Mouse (Mus musculus): ENCODE measurements around the gene Prss30. TPM values are rescaled to one million over a fixed set of nuclear protein-coding genes. Genes with fewer than 3 reads are reported as not detected.

Prss30 gene
- polyA plus RNA-seq (2014; fragmentation: Nextera tagmentation; extraction: Ambion mirVana), result not detected in 2 replicates

GRCm38 (mm10) chr17:23980297-23980909 is at the start of gene Prss30:
Prss30 (minus strand) TSS chr17:23980566.
- peaks cover 4% of the 10 kb centered on the region; the same call in 1 of the 2 replicates for H3K4me1 ChIP-seq (ENCODE audit: control insufficient read depth, insufficient read depth, low read length)
- H3K36me3 ChIP-seq (ENCODE audit: control insufficient read depth, insufficient read depth, low read length), result no peaks in the 10 kb centered on the region
- no peak within 1 kb of the TSS for H3K9ac ChIP-seq (replicated peaks; ENCODE audit: low read depth, low read length)
- H3K4me2 ChIP-seq (replicated peaks; ENCODE audit: low read depth, low read length), result no peak within 1 kb of the TSS
- no peak within 1 kb of the TSS for H3K4me3 ChIP-seq (ENCODE audit: low read depth, low read length)
- ATAC-seq (ENCODE audit: insufficient number of reproducible peaks, insufficient read depth, low FRiP score, low read depth), result no peak
- no peaks in the 10 kb centered on the region for H3K27me3 ChIP-seq (ENCODE audit: control insufficient read depth, insufficient read depth, low read length)
- H3K27ac ChIP-seq (ENCODE audit: low read length), result no peak within 1 kb of the TSS
- H3K9me3 ChIP-seq (ENCODE audit: control insufficient read depth, low read depth, low read length), result no peaks in the 10 kb centered on the region
- WGBS, result 54% methylated on average over 10 of the region's 10 CpGs

GRCm38 (mm10) chr17:24029477-24029876 is 49.1 kb upstream of the Prss30 start:
- no peak overlapping the region for H3K4me2 ChIP-seq (replicated peaks; ENCODE audit: low read depth, low read length)
- H3K4me1 ChIP-seq (ENCODE audit: control insufficient read depth, insufficient read depth, low read length), result no peaks in the 10 kb centered on the region
- no peak overlapping the region for H3K27ac ChIP-seq (ENCODE audit: low read length)
- H3K36me3 ChIP-seq (ENCODE audit: control insufficient read depth, insufficient read depth, low read length), result no peaks in the 10 kb centered on the region
- no peak overlapping the region for H3K9ac ChIP-seq (replicated peaks; ENCODE audit: low read depth, low read length)
- 72% methylated on average over 7 of the region's 7 CpGs for WGBS
- no peak overlapping the region for H3K4me3 ChIP-seq (ENCODE audit: low read depth, low read length)
- ATAC-seq (ENCODE audit: insufficient number of reproducible peaks, insufficient read depth, low FRiP score, low read depth), result no peak
- no peaks in the 10 kb centered on the region for H3K9me3 ChIP-seq (ENCODE audit: control insufficient read depth, low read depth, low read length)
- H3K27me3 ChIP-seq (ENCODE audit: control insufficient read depth, insufficient read depth, low read length), result no peaks in the 10 kb centered on the region

DNA sequence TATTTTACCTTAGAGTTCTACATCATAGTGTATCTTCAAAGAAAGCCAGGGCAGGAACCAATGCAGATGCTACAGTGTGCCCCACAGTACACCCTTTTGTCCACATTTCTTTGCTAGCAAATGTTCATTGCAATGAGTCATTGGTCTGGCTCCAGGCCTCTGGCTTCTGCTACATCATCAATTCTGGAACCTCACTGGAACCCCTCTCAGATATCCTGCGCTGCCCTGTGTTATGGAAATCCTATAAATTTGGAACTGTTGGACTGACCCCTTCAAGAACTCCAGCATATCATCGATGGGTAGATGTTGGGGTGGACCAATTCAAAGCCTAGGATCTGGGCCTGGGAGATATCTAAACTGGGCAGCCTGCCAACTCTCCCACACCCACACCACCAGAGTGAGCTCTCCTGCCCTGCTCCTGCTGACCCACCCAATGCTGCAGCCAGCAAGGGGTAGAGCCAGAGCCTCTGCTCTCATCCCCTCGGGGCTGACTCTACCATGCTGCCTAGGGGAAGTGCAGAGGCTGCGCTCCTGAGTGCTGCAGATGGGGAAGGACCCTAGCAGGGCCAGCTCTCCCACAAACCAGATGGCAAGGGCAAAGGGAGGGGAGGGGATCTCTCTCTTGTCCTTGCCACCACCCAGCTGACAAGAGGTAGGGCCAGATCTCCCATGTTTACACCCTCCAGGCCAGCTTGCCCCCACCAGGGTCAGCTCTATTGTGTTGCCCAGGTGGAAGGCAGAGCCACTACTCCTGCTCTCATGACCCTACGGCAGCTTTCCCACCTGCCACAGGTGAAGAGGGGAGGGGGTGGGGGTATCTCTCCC is 41.2 kb upstream of the Prss30 start:
- no peaks in the 10 kb centered on the region for H3K27me3 ChIP-seq (ENCODE audit: control insufficient read depth, insufficient read depth, low read length)
- peak overlapping the region; percentile 4; the same call in 1 of the 2 replicates for H3K4me2 ChIP-seq (replicated peaks; ENCODE audit: low read depth, low read length)
- no peaks in the 10 kb centered on the region for H3K36me3 ChIP-seq (ENCODE audit: control insufficient read depth, insufficient read depth, low read length)
- no peak overlapping the region for H3K9ac ChIP-seq (replicated peaks; ENCODE audit: low read depth, low read length)
- H3K4me1 ChIP-seq (ENCODE audit: control insufficient read depth, insufficient read depth, low read length), result peaks cover 14% of the 10 kb centered on the region
- H3K27ac ChIP-seq (ENCODE audit: low read length), result peak overlapping the region; percentile 96
- peak; percentile 81; the same call in 1 of the 2 replicates for ATAC-seq (ENCODE audit: insufficient number of reproducible peaks, insufficient read depth, low FRiP score, low read depth)
- WGBS, result 42% methylated on average over 5 of the region's 5 CpGs
- H3K4me3 ChIP-seq (ENCODE audit: low read depth, low read length), result no peak overlapping the region
- no peaks in the 10 kb centered on the region for H3K9me3 ChIP-seq (ENCODE audit: control insufficient read depth, low read depth, low read length)

DNA sequence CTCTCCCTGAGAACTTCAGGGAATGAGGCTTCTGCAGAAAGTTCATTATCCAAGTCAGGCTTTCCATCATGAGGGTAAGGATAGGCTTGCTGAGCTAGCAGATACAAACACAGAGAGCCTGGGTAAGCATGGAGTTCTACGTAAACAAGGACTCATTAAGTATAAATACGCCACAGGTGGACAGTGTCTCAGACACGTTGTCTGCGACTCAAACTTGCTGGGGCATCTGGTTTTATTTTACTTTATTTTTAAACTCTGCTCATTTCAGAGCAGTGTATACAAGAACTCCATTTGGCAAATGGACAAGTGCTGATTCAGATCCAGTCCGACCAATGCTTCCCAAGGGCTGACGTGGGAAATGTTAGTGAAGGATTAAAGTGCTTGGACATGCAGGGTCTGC is 40.3 kb upstream of the Prss30 start:
- H3K4me3 ChIP-seq (ENCODE audit: low read depth, low read length), result no peak overlapping the region
- no peaks in the 10 kb centered on the region for H3K27me3 ChIP-seq (ENCODE audit: control insufficient read depth, insufficient read depth, low read length)
- H3K36me3 ChIP-seq (ENCODE audit: control insufficient read depth, insufficient read depth, low read length), result no peaks in the 10 kb centered on the region
- no peaks in the 10 kb centered on the region for H3K9me3 ChIP-seq (ENCODE audit: control insufficient read depth, low read depth, low read length)
- WGBS, result 28% methylated on average over 6 of the region's 6 CpGs
- H3K9ac ChIP-seq (replicated peaks; ENCODE audit: low read depth, low read length), result no peak overlapping the region
- peak; percentile 87; the same call in 1 of the 2 replicates for ATAC-seq (ENCODE audit: insufficient number of reproducible peaks, insufficient read depth, low FRiP score, low read depth)
- no peak overlapping the region for H3K4me2 ChIP-seq (replicated peaks; ENCODE audit: low read depth, low read length)
- H3K4me1 ChIP-seq (ENCODE audit: control insufficient read depth, insufficient read depth, low read length), result peaks cover 14% of the 10 kb centered on the region
- peak overlapping the region; percentile 96 for H3K27ac ChIP-seq (ENCODE audit: low read length)

- Histone ChIP-seq H3K27ac (ENCODE audit: low read length) (no peak overlapping the region), H3K9ac (replicated peaks; ENCODE audit: low read depth, low read length) (no peak overlapping the region), H3K36me3 (ENCODE audit: control insufficient read depth, insufficient read depth, low read length) (no peaks in the 10 kb centered on the region), H3K27me3 (ENCODE audit: control insufficient read depth, insufficient read depth, low read length) (no peaks in the 10 kb centered on the region), H3K4me3 (ENCODE audit: low read depth, low read length) (no peak overlapping the region), H3K4me2 (replicated peaks; ENCODE audit: low read depth, low read length) (no peak overlapping the region), H3K4me1 (ENCODE audit: control insufficient read depth, insufficient read depth, low read length) (no peaks in the 10 kb centered on the region), H3K9me3 (ENCODE audit: control insufficient read depth, low read depth, low read length) (no peaks in the 10 kb centered on the region)
- no peak for ATAC-seq (ENCODE audit: insufficient number of reproducible peaks, insufficient read depth, low FRiP score, low read depth)
- WGBS, result 42% methylated on average over 14 of the region's 14 CpGs
Observed at GRCm38 (mm10) chr17:24015727-24016126, 35.4 kb upstream of the Prss30 start.

DNA sequence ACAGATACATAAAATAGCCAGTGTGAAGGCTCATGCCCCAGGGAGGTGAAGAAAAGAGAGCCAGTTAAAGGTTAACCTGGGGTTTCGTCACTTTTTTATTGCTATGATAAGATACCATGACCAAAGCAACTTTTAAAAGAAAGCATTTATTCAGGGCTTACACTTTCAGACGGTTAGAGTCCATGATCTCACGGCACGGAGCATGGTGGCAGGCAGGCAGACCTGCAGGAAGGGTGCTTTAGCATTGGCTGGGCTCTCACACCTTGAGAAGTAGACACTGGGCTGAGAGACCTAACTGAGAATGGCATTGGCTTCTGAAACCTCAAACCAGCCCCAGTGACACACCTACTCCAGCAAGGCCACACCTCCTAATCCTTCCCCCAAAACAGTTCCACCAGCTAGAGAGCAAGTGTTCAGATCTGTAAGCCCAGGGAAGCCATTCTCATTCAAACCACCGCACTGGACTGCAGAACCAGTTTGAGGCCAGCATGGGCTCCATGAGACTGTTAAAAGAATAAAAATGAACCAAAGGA is 34.1 kb upstream of the Prss30 start:
- H3K4me2 ChIP-seq (replicated peaks; ENCODE audit: low read depth, low read length), result no peak overlapping the region
- 74% methylated on average over 5 of the region's 5 CpGs for WGBS
- ATAC-seq (ENCODE audit: insufficient number of reproducible peaks, insufficient read depth, low FRiP score, low read depth), result no peak

DNA sequence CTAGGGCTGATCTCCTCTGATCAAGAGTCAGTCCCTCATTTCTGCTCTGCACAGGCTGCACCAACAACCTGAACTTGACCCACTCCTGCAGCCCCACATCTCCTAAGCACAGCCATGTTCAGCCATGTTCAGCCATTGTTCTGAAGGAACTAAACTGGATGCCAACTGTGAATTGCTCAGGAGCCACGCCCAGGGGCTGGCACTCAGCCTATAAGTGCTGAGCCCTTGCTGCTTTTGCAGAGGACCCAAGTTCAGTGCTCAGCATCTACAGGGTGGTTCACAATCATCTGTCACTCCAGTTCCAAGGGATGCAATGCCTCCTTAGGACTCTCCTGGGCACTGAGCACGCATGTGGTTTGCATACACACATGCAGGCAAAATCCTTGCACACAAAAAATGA is 32.6 kb upstream of the Prss30 start:
- Histone ChIP-seq H3K27ac (ENCODE audit: low read length) (no peak overlapping the region), H3K4me1 (ENCODE audit: control insufficient read depth, insufficient read depth, low read length) (no peaks in the 10 kb centered on the region), H3K4me2 (replicated peaks; ENCODE audit: low read depth, low read length) (no peak overlapping the region), H3K9ac (replicated peaks; ENCODE audit: low read depth, low read length) (no peak overlapping the region), H3K27me3 (ENCODE audit: control insufficient read depth, insufficient read depth, low read length) (no peaks in the 10 kb centered on the region), H3K4me3 (ENCODE audit: low read depth, low read length) (no peak overlapping the region), H3K9me3 (ENCODE audit: control insufficient read depth, low read depth, low read length) (no peaks in the 10 kb centered on the region), H3K36me3 (ENCODE audit: control insufficient read depth, insufficient read depth, low read length) (no peaks in the 10 kb centered on the region)
- 80% methylated on average over 2 of the region's 2 CpGs for WGBS
- no peak for ATAC-seq (ENCODE audit: insufficient number of reproducible peaks, insufficient read depth, low FRiP score, low read depth)

More for the DNA sequence above, 34.1 kb upstream of the Prss30 start:
- no peaks in the 10 kb centered on the region for H3K4me1 ChIP-seq (ENCODE audit: control insufficient read depth, insufficient read depth, low read length)
- no peak overlapping the region for H3K9ac ChIP-seq (replicated peaks; ENCODE audit: low read depth, low read length)
- H3K9me3 ChIP-seq (ENCODE audit: control insufficient read depth, low read depth, low read length), result no peaks in the 10 kb centered on the region
- H3K27ac ChIP-seq (ENCODE audit: low read length), result no peak overlapping the region
- H3K36me3 ChIP-seq (ENCODE audit: control insufficient read depth, insufficient read depth, low read length), result no peaks in the 10 kb centered on the region
- H3K27me3 ChIP-seq (ENCODE audit: control insufficient read depth, insufficient read depth, low read length), result no peaks in the 10 kb centered on the region
- H3K4me3 ChIP-seq (ENCODE audit: low read depth, low read length), result no peak overlapping the region

GRCm38 (mm10) chr17:24009617-24010016 is 29.3 kb upstream of the Prss30 start:
- WGBS, result 64% methylated on average over 5 of the region's 5 CpGs
- Histone ChIP-seq H3K27ac (ENCODE audit: low read length) (no peak overlapping the region), H3K9me3 (ENCODE audit: control insufficient read depth, low read depth, low read length) (no peaks in the 10 kb centered on the region), H3K4me2 (replicated peaks; ENCODE audit: low read depth, low read length) (no peak overlapping the region), H3K9ac (replicated peaks; ENCODE audit: low read depth, low read length) (no peak overlapping the region), H3K36me3 (ENCODE audit: control insufficient read depth, insufficient read depth, low read length) (no peaks in the 10 kb centered on the region), H3K4me1 (ENCODE audit: control insufficient read depth, insufficient read depth, low read length) (no peaks in the 10 kb centered on the region), H3K27me3 (ENCODE audit: control insufficient read depth, insufficient read depth, low read length) (no peaks in the 10 kb centered on the region), H3K4me3 (ENCODE audit: low read depth, low read length) (no peak overlapping the region)
- ATAC-seq (ENCODE audit: insufficient number of reproducible peaks, insufficient read depth, low FRiP score, low read depth), result no peak
